Mouse (Mus musculus) hindbrain, embryonic 11.5 days (tissue): Measurements from ENCODE around the gene Sh2d3c. TPM values are rescaled to one million over a fixed set of nuclear protein-coding genes. Genes with fewer than 3 reads are reported as not detected.

ENCODE experiments used
- ATAC-seq: fragments of 200-750 bp; cut with Nextera tagmentation; 2 replicates; pipeline ENCODE4 v1.8.0; 2017; ENCODE audit warnings: mild to moderate bottlenecking, moderate TSS enrichment, moderate library complexity; ENCODE audit not compliant: low FRiP score
- DNase-seq: peaks from one replicate; pipeline ENCODE4 v3.0.0-alpha.2; 2015; ENCODE audit warnings: low spot score
- H3K27ac ChIP-seq: fragments of 300-500 bp; sonication (generic); 2 replicates; pipeline ENCODE4 v1.5.1; 2014; ENCODE audit warnings: mild to moderate bottlenecking, low read depth, low read length
- H3K27me3 ChIP-seq: fragments of 300-500 bp; sonication (generic); 2 replicates; pipeline ENCODE4 v1.6.1; 2014; ENCODE audit warnings: mild to moderate bottlenecking, low read length, moderate library complexity, mixed read lengths; ENCODE audit not compliant: control insufficient read depth, insufficient read depth
- H3K36me3 ChIP-seq: fragments of 300-500 bp; sonication (generic); 2 replicates; pipeline ENCODE4 v1.6.1; 2014; ENCODE audit warnings: mild to moderate bottlenecking, low read length, moderate library complexity, mixed read lengths; ENCODE audit not compliant: control insufficient read depth, insufficient read depth
- H3K4me1 ChIP-seq: fragments of 300-500 bp; sonication (generic); replicated peaks from 2 replicates; pipeline ENCODE4 v1.6.1; 2014; ENCODE audit warnings: low read length, mixed read lengths; ENCODE audit not compliant: control insufficient read depth, insufficient read depth
- H3K4me2 ChIP-seq: fragments of 300-500 bp; sonication (generic); replicated peaks from 2 replicates; pipeline ENCODE4 v1.6.1; 2014; ENCODE audit warnings: mild to moderate bottlenecking, low read depth, low read length
- H3K4me3 ChIP-seq: fragments of 300-500 bp; sonication (generic); 2 replicates; pipeline ENCODE4 v1.5.1; 2014; ENCODE audit warnings: low read depth, low read length
- H3K9ac ChIP-seq: fragments of 300-500 bp; sonication (generic); 2 replicates; pipeline ENCODE4 v1.6.1; 2014; ENCODE audit warnings: low read depth, low read length
- H3K9me3 ChIP-seq: fragments of 300-500 bp; sonication (generic); 2 replicates; pipeline ENCODE4 v1.6.1; 2016; ENCODE audit warnings: low read length; ENCODE audit not compliant: control insufficient read depth
- WGBS: fragments of 180-500 bp; shearing (Covaris S2); extraction: QIAGEN DNeasy Blood & Tissue Kit; methylation state at CpG from one replicate; pipeline ENCODE4 v1.1.7; 2014; 5-methylcytosine and 5-hydroxymethylcytosine counted together
- polyA plus RNA-seq: library from polyadenylated mRNA; unstranded; fragments of >200 nt; fragmentation: Nextera tagmentation; extraction: Ambion mirVana; gene quantifications from 2 replicates; pipeline ENCODE4 v1.2.1, GENCODE M21; 2014

Gene Sh2d3c
- polyA plus RNA-seq, 1 experiment from 2014 or later: 25.9 TPM

GRCm38 (mm10) chr2:32761361-32761760, 40.5 kb downstream of the Sh2d3c start:
- DNase-seq (no peak), ATAC-seq (no peak)
- no peaks in the 10 kb centered on the region; the same call in 1 of the 2 replicates for H3K36me3 ChIP-seq
- no peaks in the 10 kb centered on the region for H3K9me3 ChIP-seq
- H3K4me2 ChIP-seq: no peak overlapping the region
- no peaks in the 10 kb centered on the region for H3K27me3 ChIP-seq
- H3K4me3 ChIP-seq: no peak overlapping the region
- H3K4me1 ChIP-seq: no peaks in the 10 kb centered on the region
- no peak overlapping the region for H3K27ac ChIP-seq
- no peak overlapping the region for H3K9ac ChIP-seq
- 91% methylated on average over 14 of the region's 14 CpGs for WGBS

GRCm38 (mm10) chr2:32761859-32762258, 41.0 kb downstream of the Sh2d3c start:
- ATAC-seq: no peak

DNA sequence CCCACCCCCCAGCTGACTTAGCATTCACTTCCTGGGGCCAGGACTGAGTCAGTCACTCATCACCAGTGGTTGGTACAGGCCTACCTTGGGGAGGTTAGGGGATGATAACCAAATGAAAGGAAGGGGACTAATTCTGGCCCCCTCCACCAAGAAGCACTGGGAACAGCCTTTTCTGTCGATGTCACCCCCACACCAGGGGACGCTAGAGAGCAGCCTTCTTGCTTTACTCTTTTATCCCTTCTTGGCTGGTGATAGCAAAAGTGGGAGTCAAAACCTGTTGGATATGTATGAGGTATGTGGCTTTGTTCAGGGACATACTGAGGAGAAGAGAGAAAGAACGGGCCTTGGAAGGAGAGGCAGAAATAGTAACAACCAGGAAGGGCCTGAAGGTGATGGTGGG, 42.5 kb downstream of the Sh2d3c start:
- no peak overlapping the region for H3K4me2 ChIP-seq
- H3K4me3 ChIP-seq: no peak overlapping the region
- H3K9ac ChIP-seq: no peak overlapping the region
- H3K27me3 ChIP-seq: no peaks in the 10 kb centered on the region
- DNase-seq (no peak), ATAC-seq (no peak)
- no peaks in the 10 kb centered on the region for H3K9me3 ChIP-seq
- H3K27ac ChIP-seq: no peak overlapping the region
- H3K4me1 ChIP-seq: no peaks in the 10 kb centered on the region
- 83% methylated on average over 3 of the region's 3 CpGs for WGBS
- no peaks in the 10 kb centered on the region; the same call in 1 of the 2 replicates for H3K36me3 ChIP-seq

More at GRCm38 (mm10) chr2:32761859-32762258, 41.0 kb downstream of the Sh2d3c start:
- no peaks in the 10 kb centered on the region for H3K4me1 ChIP-seq
- H3K36me3 ChIP-seq: no peaks in the 10 kb centered on the region; the same call in 1 of the 2 replicates
- WGBS: 97% methylated on average over 4 of the region's 4 CpGs
- no peak overlapping the region for H3K4me3 ChIP-seq
- no peaks in the 10 kb centered on the region for H3K27me3 ChIP-seq
- H3K9ac ChIP-seq: no peak overlapping the region
- no peaks in the 10 kb centered on the region for H3K9me3 ChIP-seq
- no peak overlapping the region for H3K27ac ChIP-seq
- no peak for DNase-seq
- H3K4me2 ChIP-seq: no peak overlapping the region

DNA sequence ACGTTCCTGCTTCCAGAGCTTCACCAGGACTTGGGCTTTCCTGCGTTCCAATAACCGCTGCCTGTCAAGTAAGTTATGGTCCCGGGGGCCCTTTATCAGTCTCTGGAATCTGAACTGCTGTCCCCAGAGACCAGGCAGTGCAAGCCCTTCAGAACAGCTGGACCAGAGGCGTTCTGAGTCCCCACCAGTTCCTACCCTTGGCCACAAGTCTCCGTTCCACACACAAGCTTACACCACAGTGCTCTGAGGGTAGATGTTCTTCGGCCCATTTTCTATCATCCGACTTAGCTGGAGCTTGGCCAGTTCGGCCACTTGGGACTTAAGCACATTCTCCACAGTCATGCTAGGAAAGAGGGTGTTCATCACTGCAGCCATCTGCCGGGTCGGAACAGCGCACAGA, 46.4 kb downstream of the Sh2d3c start:
- ATAC-seq: no peak
- H3K9me3 ChIP-seq: no peaks in the 10 kb centered on the region
- H3K4me3 ChIP-seq: no peak overlapping the region
- H3K4me1 ChIP-seq: no peaks in the 10 kb centered on the region
- no peak overlapping the region for H3K9ac ChIP-seq
- no peaks in the 10 kb centered on the region for H3K36me3 ChIP-seq
- WGBS: 74% methylated on average over 12 of the region's 12 CpGs
- H3K27me3 ChIP-seq: no peaks in the 10 kb centered on the region
- no peak overlapping the region for H3K27ac ChIP-seq
- H3K4me2 ChIP-seq: no peak overlapping the region
- no peak for DNase-seq

GRCm38 (mm10) chr2:32768661-32769285, 47.9 kb downstream of the Sh2d3c start:
- ATAC-seq (no peak), DNase-seq (no peak)
- no peak overlapping the region for H3K9ac ChIP-seq
- H3K4me2 ChIP-seq: no peak overlapping the region
- 67% methylated on average over 15 of the region's 19 CpGs for WGBS
- no peaks in the 10 kb centered on the region for H3K9me3 ChIP-seq
- H3K27me3 ChIP-seq: no peaks in the 10 kb centered on the region
- H3K4me1 ChIP-seq: no peaks in the 10 kb centered on the region
- H3K4me3 ChIP-seq: no peak overlapping the region
- H3K27ac ChIP-seq: no peak overlapping the region
- H3K36me3 ChIP-seq: no peaks in the 10 kb centered on the region

DNA sequence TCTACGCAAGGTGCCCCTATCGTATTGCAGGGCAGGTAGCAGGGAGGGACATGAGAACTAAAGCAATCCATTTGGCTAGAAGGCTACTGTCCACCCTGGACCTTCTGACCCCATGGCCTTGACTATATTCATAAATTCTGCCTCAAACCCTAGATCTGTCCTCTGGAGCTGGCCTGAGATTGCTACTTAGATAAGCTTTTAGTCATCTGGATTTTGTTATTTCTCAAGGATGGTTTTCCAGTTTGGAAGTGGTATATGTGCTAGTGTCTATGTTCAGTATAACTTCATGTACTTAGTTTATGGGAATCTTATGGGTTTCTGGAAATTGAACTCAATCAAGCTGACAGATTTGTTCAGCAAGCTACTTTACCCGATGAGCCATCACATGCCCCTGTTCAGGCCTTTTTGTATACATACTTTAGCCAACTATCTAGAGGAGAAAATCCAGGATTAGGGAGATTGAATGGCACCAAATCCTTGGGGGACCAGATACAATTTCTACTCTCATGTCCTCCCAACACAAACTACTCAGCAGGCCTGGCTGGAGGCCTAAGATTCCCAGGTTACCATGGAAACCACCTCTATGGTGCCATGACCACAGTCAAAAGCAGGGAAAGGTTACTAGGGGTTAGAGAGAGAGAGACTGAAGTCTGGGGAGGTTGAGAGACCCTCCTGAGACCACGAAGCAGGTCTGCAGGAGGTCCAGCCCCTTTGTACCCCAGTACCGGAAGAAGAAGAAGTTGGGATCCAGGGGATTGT, 48.7 kb downstream of the Sh2d3c start:
- no peak overlapping the region for H3K27ac ChIP-seq
- DNase-seq (no peak), ATAC-seq (no peak)

DNA sequence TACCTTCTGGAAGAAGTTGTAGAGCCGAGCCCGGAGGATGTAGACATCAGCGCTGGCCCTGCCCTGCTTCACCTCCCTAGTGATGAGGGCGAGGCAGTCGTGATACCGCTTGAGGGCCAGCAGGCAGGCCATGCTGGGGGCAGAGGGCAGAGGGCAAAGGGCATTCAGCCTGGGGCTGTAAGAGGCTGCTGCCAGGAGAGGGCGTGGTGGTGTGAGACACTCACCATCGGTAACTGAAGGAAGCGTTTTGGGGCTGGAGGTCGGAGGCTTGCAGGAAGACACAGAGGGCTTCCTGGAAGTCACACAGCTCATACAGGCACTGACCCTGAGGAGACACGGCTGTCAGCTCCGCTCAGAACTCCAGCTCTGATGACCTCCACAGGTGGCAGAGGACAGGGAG, 51.0 kb downstream of the Sh2d3c start:
- no peak for ATAC-seq
- Histone ChIP-seq H3K27ac (no peak overlapping the region), H3K4me2 (no peak overlapping the region), H3K9ac (no peak overlapping the region), H3K27me3 (no peaks in the 10 kb centered on the region), H3K9me3 (no peaks in the 10 kb centered on the region), H3K4me3 (no peak overlapping the region), H3K36me3 (no peaks in the 10 kb centered on the region), H3K4me1 (0 out of 2 replicates have a peak, but pooled peaks cover 5% of the 10 kb centered on the region)
- WGBS: 29% methylated on average over 12 of the region's 12 CpGs
- no peak for DNase-seq

More for the DNA sequence above, 48.7 kb downstream of the Sh2d3c start:
- Histone ChIP-seq H3K4me1 (no peaks in the 10 kb centered on the region), H3K9me3 (no peaks in the 10 kb centered on the region), H3K27me3 (no peaks in the 10 kb centered on the region), H3K36me3 (no peaks in the 10 kb centered on the region), H3K9ac (no peak overlapping the region), H3K4me3 (no peak overlapping the region), H3K4me2 (no peak overlapping the region)
- 67% methylated on average over 5 of the region's 5 CpGs for WGBS

- H3K9me3 ChIP-seq: no peaks in the 10 kb centered on the region
- H3K9ac ChIP-seq: no peak overlapping the region
- H3K27me3 ChIP-seq: no peaks in the 10 kb centered on the region
- ATAC-seq (no peak), DNase-seq (no peak)
- H3K4me3 ChIP-seq: no peak overlapping the region
- H3K27ac ChIP-seq: no peak overlapping the region
- 0 out of 2 replicates have a peak, but pooled peaks cover 5% of the 10 kb centered on the region for H3K4me1 ChIP-seq
- H3K36me3 ChIP-seq: no peaks in the 10 kb centered on the region
- WGBS: 89% methylated on average over 8 of the region's 8 CpGs
- H3K4me2 ChIP-seq: no peak overlapping the region
Observed at GRCm38 (mm10) chr2:32772626-32773279, 51.9 kb downstream of the Sh2d3c start.
